Mouse (Mus musculus) lung, postnatal 14 days (tissue): ENCODE data around the gene Gm20721.

Experiments used
- DNase-seq: peaks from one replicate; pipeline ENCODE4 v3.0.0; 2021

Gene Gm20721

DNA sequence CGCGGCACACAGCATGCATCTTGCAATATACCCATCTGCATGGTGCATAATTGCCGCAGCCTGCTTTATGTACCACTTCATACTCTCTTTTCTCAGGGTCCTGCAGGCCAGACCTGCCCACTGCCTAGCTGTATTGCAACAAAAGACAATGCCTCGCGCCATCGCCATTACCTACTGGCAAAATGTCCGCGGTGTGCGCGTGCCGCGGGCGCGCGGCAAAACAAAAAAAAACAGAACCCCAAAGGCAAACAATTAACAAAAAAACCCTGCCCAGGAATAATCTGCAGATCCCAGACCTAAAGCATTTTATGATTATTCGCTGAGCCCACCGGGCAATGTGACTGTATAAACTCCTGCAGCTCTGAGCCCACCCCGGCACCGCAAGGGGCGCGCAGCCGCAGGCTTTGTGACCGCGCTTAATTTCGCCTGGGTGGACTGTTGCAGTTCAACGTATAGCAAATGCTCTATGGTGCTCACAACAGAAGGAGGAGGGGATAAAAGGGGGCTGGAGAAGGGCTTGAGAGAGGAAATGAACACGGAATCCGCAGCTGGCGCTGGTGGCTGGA, 50.5 kb downstream of the Gm20721 start:
- DNase-seq = no peak

DNA sequence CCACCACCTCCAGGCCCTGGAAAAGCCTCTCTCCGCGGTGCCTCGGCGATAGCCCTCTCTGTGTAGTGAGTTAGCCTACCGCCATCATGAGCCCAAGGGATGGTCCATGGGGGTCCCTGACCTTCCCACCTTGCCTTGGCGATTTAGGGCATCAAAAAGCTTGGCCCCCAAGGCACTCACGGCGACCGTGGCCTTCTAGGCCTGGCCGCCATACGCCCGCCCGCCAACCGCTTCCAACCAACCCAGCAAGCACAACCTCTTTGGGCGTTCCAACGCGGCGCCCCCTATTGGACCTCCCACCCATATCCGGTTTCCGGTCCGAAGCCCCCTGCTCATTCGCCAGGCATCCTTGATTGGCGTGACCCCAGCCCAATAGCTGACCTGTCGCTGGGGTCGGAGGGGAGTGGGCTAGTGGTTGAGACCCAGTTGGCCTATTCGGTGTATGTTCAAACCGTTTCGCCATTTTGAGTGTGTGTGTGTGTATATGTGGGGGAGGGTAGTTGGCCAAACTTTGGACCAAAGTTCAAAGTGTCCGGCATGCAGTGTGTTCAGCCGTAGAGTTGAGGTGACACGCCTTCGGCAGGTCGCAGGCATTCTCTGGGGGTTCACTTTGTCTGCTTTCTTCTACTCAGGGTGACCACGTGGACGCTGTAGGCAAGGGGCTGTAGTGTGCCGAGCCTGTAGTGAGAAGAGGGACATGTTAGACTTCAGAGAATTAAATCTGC, 51.2 kb downstream of the Gm20721 start:
- peak; percentile 60 for DNase-seq

DNA sequence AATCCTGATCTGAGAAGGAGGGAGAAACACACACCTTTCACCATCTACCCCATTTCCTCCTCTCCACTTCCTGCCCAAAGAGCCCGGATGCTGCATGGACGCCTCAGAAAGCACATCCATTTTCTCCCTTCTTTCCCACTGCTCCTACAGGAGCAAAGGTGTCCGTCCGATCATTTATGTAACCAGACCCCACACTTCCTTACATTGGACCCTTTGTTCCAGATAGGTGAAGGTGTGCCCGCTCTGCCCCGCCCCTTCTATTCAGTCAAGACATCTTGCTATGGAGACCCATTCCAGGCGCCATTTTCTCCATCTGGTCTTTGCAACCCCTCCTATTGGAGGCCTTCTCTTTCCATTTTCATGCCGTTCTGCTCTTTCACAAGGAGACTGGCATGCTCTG, 52.1 kb downstream of the Gm20721 start:
- DNase-seq = no peak

GRCm38 (mm10) chr2:174291662-174292030, 54.9 kb downstream of the Gm20721 start:
- no peak for DNase-seq

DNA sequence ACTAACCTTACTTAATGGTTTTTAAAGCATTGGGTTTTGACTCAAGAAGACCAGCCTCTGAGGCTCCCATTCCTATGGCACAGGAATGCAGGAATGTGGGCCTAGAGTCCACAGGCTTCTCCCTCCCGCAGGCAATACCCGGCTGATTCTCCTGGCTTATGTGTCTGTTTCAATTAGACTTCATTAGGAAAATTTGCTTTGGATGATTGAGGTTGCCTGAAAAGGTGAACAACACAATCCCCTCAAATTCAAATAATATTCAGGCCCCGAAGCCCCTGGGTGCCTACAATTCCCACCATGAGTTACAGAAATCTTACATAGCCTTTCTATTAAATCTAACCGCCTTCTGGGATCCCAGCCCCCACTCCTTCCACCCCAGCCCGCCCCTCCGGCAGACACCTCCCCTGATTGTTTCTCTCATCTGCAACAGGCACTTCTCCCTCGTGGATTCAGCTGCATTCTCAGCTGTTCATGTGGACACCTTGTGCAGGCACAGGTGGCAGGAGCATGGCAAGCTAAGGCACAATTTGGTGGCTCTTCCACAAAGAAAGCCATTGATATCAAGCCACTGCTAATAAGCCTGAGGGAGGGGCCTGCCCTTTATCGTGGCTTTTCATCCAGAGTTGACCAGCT, 55.4 kb downstream of the Gm20721 start:
- DNase-seq = no peak

- no peak for DNase-seq
These were observed 57.7 kb downstream of the Gm20721 start for GRCm38 (mm10) chr2:174288673-174289430.

GRCm38 (mm10) chr2:174287921-174288320, 58.6 kb downstream of the Gm20721 start:
- no peak for DNase-seq

GRCm38 (mm10) chr2:174285921-174286470, 60.5 kb downstream of the Gm20721 start:
- DNase-seq = no peak

DNA sequence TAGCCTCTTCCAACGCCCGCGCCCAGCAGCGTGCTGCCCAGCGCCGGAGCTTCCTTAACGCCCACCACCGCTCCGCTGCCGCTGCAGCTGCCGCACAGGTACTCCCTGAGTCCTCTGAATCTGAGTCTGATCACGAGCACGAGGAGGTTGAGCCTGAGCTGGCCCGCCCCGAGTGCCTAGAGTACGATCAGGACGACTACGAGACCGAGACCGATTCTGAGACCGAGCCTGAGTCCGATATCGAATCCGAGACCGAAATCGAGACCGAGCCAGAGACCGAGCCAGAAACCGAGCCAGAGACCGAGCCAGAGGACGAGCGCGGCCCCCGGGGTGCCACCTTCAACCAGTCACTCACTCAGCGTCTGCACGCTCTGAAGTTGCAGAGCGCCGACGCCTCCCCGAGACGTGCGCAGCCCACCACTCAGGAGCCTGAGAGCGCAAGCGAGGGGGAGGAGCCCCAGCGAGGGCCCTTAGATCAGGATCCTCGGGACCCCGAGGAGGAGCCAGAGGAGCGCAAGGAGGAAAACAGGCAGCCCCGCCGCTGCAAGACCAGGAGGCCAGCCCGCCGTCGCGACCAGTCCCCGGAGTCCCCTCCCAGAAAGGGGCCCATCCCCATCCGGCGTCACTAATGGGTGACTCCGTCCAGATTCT, 61.6 kb downstream of the Gm20721 start:
- DNase-seq = no peak

DNA sequence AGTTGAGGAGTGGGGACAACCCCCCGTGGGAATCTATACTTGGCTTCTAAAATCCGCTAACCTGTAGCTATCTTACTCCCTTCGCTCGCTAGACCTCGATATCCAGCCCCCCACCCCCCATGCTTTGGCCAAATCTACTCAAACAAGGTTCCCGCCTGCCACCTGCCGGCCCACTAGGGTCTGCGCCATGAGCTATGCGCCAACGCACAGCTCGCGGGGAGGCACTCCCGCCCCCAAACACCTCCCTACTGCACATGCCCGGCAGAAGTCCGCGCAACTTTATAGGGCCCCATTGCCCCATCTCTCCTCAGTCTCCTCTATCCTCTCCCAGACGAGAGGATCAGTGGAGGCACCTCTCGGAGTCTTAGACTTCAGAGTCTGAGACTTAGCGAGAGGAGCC, 62.5 kb downstream of the Gm20721 start, which contains the start of gene Gnas:
Gene Gnas (plus strand): TSS at position 310 of the 400 bp plus-strand sequence.
- DNase-seq = peak; percentile 30

GRCm38 (mm10) chr2:174283341-174283740, 63.2 kb downstream of the Gm20721 start:
- no peak for DNase-seq
